Mouse (Mus musculus) neural tube, embryonic 15.5 days (tissue): ENCODE results near the gene St3gal3. TPM values are rescaled to one million over a fixed set of nuclear protein-coding genes. Genes with fewer than 3 reads are reported as not detected.

Source experiments
- ATAC-seq: fragments of 200-750 bp; cut with Nextera tagmentation; 2 replicates; pipeline ENCODE4 v1.8.0; 2017; ENCODE audit warnings: mild to moderate bottlenecking, moderate TSS enrichment, moderate library complexity; ENCODE audit not compliant: low FRiP score
- H3K27ac ChIP-seq: fragments of 300-500 bp; sonication (generic); replicated peaks from 2 replicates; pipeline ENCODE4 v1.5.1; 2015; ENCODE audit warnings: mild to moderate bottlenecking, inconsistent platforms
- H3K27me3 ChIP-seq: fragments of 300-500 bp; sonication (generic); replicated peaks from 2 replicates; pipeline ENCODE4 v1.6.1; 2015; ENCODE audit warnings: inconsistent platforms
- H3K36me3 ChIP-seq: fragments of 300-500 bp; sonication (generic); 2 replicates; pipeline ENCODE4 v1.6.1; 2015; ENCODE audit warnings: inconsistent platforms
- H3K4me1 ChIP-seq: fragments of 300-500 bp; sonication (generic); 2 replicates; pipeline ENCODE4 v1.6.1; 2015; ENCODE audit warnings: inconsistent platforms
- H3K4me2 ChIP-seq: fragments of 300-500 bp; sonication (generic); 2 replicates; pipeline ENCODE4 v1.6.1; 2015; ENCODE audit warnings: inconsistent platforms, mild to moderate bottlenecking, moderate library complexity
- H3K4me3 ChIP-seq: fragments of 300-500 bp; sonication (generic); replicated peaks from 2 replicates; pipeline ENCODE4 v1.5.1; 2015; ENCODE audit warnings: mild to moderate bottlenecking, inconsistent platforms
- H3K9ac ChIP-seq: fragments of 300-500 bp; sonication (generic); replicated peaks from 2 replicates; pipeline ENCODE4 v1.6.1; 2015; ENCODE audit warnings: mild to moderate bottlenecking, inconsistent platforms
- H3K9me3 ChIP-seq: fragments of 300-500 bp; sonication (generic); replicated peaks from 2 replicates; pipeline ENCODE4 v1.6.1; 2016; ENCODE audit warnings: inconsistent platforms
- WGBS: fragments of 180-500 bp; shearing (Covaris S2); methylation state at CpG from one replicate; pipeline ENCODE4 v1.1.7; 2015; ENCODE audit warnings: mixed read lengths; 5-methylcytosine and 5-hydroxymethylcytosine counted together
- polyA plus RNA-seq: library from polyadenylated mRNA; unstranded; fragments of >200 nt; fragmentation: Nextera tagmentation; extraction: Ambion mirVana; gene quantifications from 2 replicates; pipeline ENCODE4 v1.2.1, GENCODE M21; 2015

St3gal3 gene
- polyA plus RNA-seq, 1 experiment from 2014 or later: 18.3 TPM

- Histone ChIP-seq H3K4me3 (no peak overlapping the region), H3K27me3 (no peaks in the 10 kb centered on the region), H3K4me2 (no peak overlapping the region), H3K4me1 (peaks cover 8% of the 10 kb centered on the region), H3K27ac (no peak overlapping the region), H3K9ac (no peak overlapping the region), H3K9me3 (no peaks in the 10 kb centered on the region), H3K36me3 (no peaks in the 10 kb centered on the region)
- no peak for ATAC-seq
- 92% methylated on average over 9 of the region's 9 CpGs for WGBS
Observed at GRCm38 (mm10) chr4:118070255-118071234, 64.2 kb downstream of the St3gal3 start.

DNA sequence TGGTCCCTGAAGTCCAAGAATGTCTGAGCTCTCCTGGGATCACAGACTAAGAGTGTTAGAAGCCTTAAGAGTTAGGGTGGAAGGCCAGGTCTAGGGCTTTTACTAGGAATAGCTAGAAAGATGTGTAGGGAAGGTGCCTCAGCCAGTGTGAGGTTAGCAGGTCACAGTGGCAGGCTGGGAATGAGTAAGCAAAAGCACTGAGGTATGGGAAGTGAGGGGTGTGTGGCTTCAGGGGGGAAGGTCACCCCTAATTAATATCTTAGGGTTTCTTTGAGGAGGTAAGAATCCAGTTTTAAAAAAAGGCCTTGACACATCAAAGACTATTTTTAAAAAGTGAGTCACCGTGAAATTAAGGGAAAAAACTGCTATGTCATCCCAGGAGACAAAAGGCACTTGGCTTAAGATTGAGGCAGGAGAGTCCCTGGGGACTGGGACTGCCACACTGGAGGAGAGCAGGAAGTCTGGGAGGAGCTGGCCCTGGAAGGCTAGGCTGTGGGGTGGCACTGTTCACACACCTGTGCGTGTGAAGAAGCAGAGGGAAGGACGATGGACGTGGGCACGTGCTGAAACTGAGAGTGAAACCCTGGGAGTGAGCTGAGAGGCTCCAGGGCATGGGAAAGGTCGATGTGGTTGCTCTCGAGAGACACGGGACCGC is 72.8 kb downstream of the St3gal3 start:
- Histone ChIP-seq H3K27ac (no peak overlapping the region), H3K9ac (no peak overlapping the region), H3K27me3 (no peaks in the 10 kb centered on the region), H3K4me2 (no peak overlapping the region), H3K4me3 (no peak overlapping the region), H3K9me3 (no peaks in the 10 kb centered on the region), H3K4me1 (peaks cover 18% of the 10 kb centered on the region), H3K36me3 (no peaks in the 10 kb centered on the region)
- WGBS: 64% methylated on average over 9 of the region's 9 CpGs
- ATAC-seq: no peak

DNA sequence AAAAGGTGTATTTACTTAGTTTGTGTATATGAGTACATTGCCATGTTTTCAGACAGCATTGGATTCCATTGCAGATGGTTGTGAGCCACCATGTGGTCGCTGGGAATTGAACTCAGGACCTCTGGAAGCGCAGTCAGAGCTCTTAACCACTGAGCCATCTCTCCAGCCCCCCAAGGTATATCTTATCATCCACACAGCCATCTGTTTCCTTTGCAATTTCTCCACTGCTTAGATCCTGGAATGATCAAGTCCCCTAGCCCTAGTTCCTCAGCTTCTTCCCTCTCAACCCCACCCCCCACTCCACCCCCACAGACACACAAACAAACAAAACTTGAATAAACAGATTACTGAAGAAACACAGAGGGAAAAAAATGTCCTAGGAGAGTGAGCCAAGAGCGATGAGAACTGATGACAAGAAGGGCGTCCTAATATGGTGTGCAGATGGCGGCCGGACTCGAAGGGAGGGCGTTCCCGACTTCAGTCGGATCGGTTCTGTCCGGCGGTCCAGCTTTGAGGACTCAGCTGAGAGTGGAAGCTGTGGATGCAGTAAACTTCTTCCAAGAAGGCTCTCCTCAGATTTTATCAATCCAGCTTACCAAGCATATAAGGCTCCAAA is 73.7 kb downstream of the St3gal3 start:
- Histone ChIP-seq H3K27me3 (no peaks in the 10 kb centered on the region), H3K4me2 (no peak overlapping the region), H3K36me3 (no peaks in the 10 kb centered on the region), H3K9ac (no peak overlapping the region), H3K27ac (no peak overlapping the region), H3K9me3 (no peaks in the 10 kb centered on the region), H3K4me3 (no peak overlapping the region), H3K4me1 (peaks cover 18% of the 10 kb centered on the region)
- WGBS: 94% methylated on average over 13 of the region's 13 CpGs
- no peak for ATAC-seq

DNA sequence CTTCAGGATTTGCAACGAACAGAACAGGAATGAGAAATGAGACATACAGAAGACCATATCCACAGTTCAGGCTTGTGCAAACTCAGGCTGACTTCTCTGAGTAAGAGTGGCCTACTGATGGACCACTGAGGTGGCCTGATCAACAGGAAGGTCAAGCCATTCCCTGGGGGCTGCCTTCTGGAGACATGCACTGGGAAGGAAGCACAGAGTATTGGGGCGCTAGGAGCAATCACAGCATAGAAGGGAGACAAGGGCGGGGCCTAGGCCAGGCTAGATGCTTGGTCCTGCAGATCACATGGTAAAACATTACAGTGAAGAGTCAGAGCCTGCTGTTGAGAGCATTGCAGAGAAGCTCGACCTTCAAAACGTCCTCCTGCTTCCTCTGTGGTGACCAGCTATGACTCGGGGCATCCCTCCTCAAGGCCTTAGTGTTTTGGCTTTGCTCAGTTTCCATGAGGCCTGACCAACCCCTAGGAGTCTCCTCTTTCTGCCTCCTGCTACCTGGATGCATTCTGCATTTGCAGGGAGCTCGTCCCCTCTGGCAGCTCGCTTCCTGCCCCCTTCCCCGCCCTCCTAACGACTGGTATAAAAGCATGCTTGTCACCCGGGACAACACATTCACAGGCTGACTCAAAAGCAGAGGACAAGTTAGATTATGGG is 74.8 kb downstream of the St3gal3 start:
- H3K4me1 ChIP-seq: peaks cover 18% of the 10 kb centered on the region
- no peaks in the 10 kb centered on the region for H3K36me3 ChIP-seq
- H3K27ac ChIP-seq: no peak overlapping the region
- no peak for ATAC-seq
- WGBS: 52% methylated on average over 11 of the region's 11 CpGs
- H3K4me2 ChIP-seq: no peak overlapping the region
- no peaks in the 10 kb centered on the region for H3K9me3 ChIP-seq
- H3K27me3 ChIP-seq: no peaks in the 10 kb centered on the region
- no peak overlapping the region for H3K4me3 ChIP-seq
- no peak overlapping the region for H3K9ac ChIP-seq

- H3K9me3 ChIP-seq: no peaks in the 10 kb centered on the region
- H3K4me1 ChIP-seq: peaks cover 18% of the 10 kb centered on the region
- no peak overlapping the region for H3K4me2 ChIP-seq
- H3K9ac ChIP-seq: no peak overlapping the region
- ATAC-seq: no peak
- no peak overlapping the region for H3K4me3 ChIP-seq
- peak overlapping the region; percentile 61 for H3K27ac ChIP-seq
- no peaks in the 10 kb centered on the region for H3K27me3 ChIP-seq
- 55% methylated on average over 12 of the region's 12 CpGs for WGBS
- no peaks in the 10 kb centered on the region for H3K36me3 ChIP-seq
Observed at GRCm38 (mm10) chr4:118058116-118058677, 76.5 kb downstream of the St3gal3 start.

GRCm38 (mm10) chr4:118057076-118057475 is 77.6 kb downstream of the St3gal3 start:
- no peaks in the 10 kb centered on the region for H3K27me3 ChIP-seq
- no peak for ATAC-seq
- H3K9ac ChIP-seq: no peak overlapping the region
- no peak overlapping the region for H3K4me3 ChIP-seq
- 79% methylated on average over 2 of the region's 2 CpGs for whole genome bisulfite sequencing
- H3K36me3 ChIP-seq: no peaks in the 10 kb centered on the region
- H3K4me2 ChIP-seq: no peak overlapping the region
- H3K27ac ChIP-seq: no peak overlapping the region
- peaks cover 18% of the 10 kb centered on the region for H3K4me1 ChIP-seq
- no peaks in the 10 kb centered on the region for H3K9me3 ChIP-seq

- 67% methylated on average over 8 of the region's 8 CpGs for WGBS
- no peaks in the 10 kb centered on the region for H3K27me3 ChIP-seq
- no peak overlapping the region for H3K4me2 ChIP-seq
- H3K4me1 ChIP-seq: peaks cover 12% of the 10 kb centered on the region
- H3K9me3 ChIP-seq: no peaks in the 10 kb centered on the region
- no peak overlapping the region for H3K9ac ChIP-seq
- ATAC-seq: no peak
- H3K36me3 ChIP-seq: no peaks in the 10 kb centered on the region
- H3K4me3 ChIP-seq: no peak overlapping the region
- H3K27ac ChIP-seq: no peak overlapping the region
Observed at GRCm38 (mm10) chr4:118054615-118055014, 80.1 kb downstream of the St3gal3 start.

DNA sequence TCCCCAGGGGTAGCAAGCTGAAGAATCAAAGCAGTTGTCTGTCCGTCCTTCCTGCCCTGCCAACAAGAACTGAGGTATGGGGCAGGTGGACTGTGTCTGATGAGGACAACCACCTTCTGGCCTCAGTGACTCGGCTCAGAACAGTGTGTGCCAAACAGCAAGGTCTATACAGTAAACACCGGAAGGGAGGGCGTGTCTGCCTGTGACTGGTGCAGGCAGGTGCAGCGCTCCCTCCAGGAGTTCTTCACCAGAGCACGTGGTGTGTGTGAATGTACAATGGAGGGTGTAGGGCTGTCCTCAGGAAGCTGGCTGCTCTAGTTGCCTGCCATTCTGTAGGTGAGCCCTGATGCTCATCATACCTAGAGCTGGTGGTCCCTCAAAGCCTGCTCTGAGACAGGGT is 80.8 kb downstream of the St3gal3 start:
- Histone ChIP-seq H3K4me2 (no peak overlapping the region), H3K9ac (no peak overlapping the region), H3K36me3 (no peaks in the 10 kb centered on the region), H3K27me3 (no peaks in the 10 kb centered on the region), H3K27ac (no peak overlapping the region), H3K9me3 (no peaks in the 10 kb centered on the region), H3K4me3 (no peak overlapping the region), H3K4me1 (peaks cover 12% of the 10 kb centered on the region)
- ATAC-seq: no peak
- WGBS: 87% methylated on average over 6 of the region's 6 CpGs

DNA sequence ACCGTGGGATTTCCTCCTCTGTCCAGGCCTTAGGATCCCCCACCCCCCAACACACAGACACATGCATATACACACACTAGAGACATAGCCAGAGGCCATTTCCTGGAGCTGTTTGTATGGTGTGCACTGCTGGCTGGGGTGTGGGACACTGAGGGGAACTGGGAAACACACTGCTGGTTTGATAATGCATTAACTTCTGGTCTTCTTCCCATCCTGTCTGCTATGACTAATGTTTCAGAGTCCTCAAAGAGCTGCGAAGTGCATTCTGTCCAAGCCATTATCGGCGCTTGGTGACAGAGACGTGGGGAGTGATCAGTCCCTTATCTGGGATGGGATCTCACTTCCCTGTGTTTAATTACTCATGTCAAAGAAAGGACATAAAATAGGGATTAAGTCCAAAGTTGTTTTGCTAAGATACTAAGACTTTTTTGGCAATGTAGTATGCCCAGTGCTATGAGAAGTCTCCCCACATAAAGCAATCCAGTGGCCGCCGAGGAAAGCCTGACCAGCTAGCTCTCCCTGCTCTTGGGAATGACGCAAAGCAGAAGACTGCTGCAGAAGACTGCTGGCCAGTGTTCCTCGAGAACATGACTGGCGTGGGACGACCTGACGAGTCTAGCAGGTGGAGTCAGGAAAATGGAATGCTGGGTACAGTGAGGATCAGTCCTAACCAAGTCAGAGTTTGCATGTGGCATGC is 85.0 kb downstream of the St3gal3 start:
- no peaks in the 10 kb centered on the region for H3K9me3 ChIP-seq
- no peak overlapping the region for H3K9ac ChIP-seq
- no peak overlapping the region for H3K27ac ChIP-seq
- ATAC-seq: 0 out of 2 replicates have a peak, but pooled peaks have one; percentile 17
- no peaks in the 10 kb centered on the region for H3K36me3 ChIP-seq
- H3K4me1 ChIP-seq: no peaks in the 10 kb centered on the region
- no peak overlapping the region for H3K4me2 ChIP-seq
- H3K27me3 ChIP-seq: no peaks in the 10 kb centered on the region
- no peak overlapping the region for H3K4me3 ChIP-seq
- WGBS: 79% methylated on average over 12 of the region's 12 CpGs

GRCm38 (mm10) chr4:118044510-118044909 is 90.2 kb downstream of the St3gal3 start:
- Histone ChIP-seq H3K27ac (no peak overlapping the region), H3K9me3 (no peaks in the 10 kb centered on the region), H3K4me1 (peaks cover 14% of the 10 kb centered on the region), H3K27me3 (no peaks in the 10 kb centered on the region), H3K4me2 (no peak overlapping the region), H3K4me3 (no peak overlapping the region), H3K36me3 (no peaks in the 10 kb centered on the region), H3K9ac (no peak overlapping the region)
- 69% methylated on average over 9 of the region's 9 CpGs for WGBS
- no peak for ATAC-seq
